Mouse (Mus musculus) splenic B cell, adult 2 months (primary cell): ENCODE measurements around the gene Olfr514.
"Not testable (repeated sequence)": the region's sequence is repeated elsewhere in the genome, so short reads cannot be mapped to it uniquely, and the experiment has no call there.

Experiments used
- DNase-seq: peaks from one replicate; pipeline ENCODE4 v3.0.0-alpha.2; 2011; ENCODE audit warnings: low read depth, low spot score
- H3K27me3 ChIP-seq: 2 replicates; pipeline ENCODE4 v1.6.1; 2012; ENCODE audit warnings: mild to moderate bottlenecking, low read length, moderate library complexity, mixed read lengths; ENCODE audit not compliant: control insufficient read depth, poor library complexity, insufficient read depth, severe bottlenecking
- H3K36me3 ChIP-seq: 2 replicates; pipeline ENCODE4 v1.6.1; 2012; ENCODE audit warnings: mild to moderate bottlenecking, low read length, moderate library complexity, mixed read lengths; ENCODE audit not compliant: control insufficient read depth, poor library complexity, insufficient read depth, severe bottlenecking

The Olfr514 gene

DNA sequence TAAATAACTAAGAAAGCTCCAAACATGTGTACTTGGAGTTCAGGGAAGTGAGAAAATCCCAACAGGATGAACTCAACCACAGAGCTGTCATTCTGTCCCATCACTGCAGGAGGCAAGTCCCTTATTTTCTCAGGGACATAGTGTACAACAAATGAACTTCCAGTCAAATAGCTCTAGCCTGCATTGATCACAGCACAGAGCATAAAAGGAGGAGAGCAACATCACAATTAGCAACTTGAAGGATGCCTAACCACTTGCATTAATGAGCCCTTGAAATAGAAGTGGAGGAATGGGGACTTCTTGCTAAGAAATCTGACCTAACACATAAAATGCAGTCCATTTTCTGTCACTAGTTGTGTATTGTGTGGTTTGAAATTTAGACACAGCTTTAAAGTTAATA lies at the start of gene Olfr514:
Gene Olfr514, minus strand, starts transcription at position 101 of the 400 bp plus-strand sequence.
- H3K27me3 ChIP-seq, result no peaks in the 10 kb centered on the region
- no peak for DNase-seq
- no peaks in the 10 kb centered on the region for H3K36me3 ChIP-seq

DNA sequence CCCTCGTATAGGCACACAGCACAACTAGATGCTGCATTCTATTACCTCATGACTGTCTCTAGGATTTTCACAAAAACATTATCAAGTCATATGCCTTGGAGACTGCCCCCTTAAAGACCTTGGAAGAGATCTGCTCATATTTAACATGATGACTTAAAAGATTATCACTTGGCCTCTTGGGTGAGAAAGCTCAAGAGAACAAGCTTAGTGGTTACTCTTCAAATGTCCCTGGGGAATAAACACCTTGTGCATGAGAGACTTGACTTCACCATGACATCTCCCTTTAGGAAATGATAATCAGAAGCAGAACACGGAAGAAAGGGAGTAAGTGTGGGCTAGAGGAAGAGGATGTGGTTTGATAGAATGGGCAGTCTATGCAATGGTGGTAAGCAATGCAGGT lies 46.5 kb upstream of the Olfr514 start, which contains the start of gene Olfr517:
Gene Olfr517, minus strand, starts transcription at position 101 of the 400 bp plus-strand sequence.
- DNase-seq, result no peak
- H3K27me3 ChIP-seq, result no peaks in the 10 kb centered on the region
- no peaks in the 10 kb centered on the region for H3K36me3 ChIP-seq

DNA sequence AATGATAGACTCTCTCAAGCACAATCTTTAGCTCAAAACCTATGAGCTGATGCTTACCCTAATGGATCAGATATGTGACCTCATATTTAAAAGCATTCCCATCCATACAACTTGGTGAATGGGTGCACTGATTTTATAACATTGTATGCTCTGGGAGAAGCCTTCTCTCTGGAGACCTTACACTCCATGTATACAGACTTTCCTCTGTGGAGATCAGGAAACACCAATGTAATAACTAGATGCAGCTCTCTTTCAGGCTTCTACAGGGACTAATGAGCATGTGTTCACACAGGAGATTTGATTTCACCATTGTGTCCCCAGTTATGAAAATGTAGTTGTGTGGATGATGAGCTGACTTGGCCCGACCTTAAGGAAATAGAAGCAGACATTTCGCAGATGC lies 24.6 kb upstream of the Olfr514 start, which contains the start of gene Olfr516:
Gene Olfr516, minus strand, starts transcription at position 101 of the 400 bp plus-strand sequence.
- DNase-seq, result no peak
- Histone ChIP-seq H3K27me3 (no peaks in the 10 kb centered on the region), H3K36me3 (no peaks in the 10 kb centered on the region)

DNA sequence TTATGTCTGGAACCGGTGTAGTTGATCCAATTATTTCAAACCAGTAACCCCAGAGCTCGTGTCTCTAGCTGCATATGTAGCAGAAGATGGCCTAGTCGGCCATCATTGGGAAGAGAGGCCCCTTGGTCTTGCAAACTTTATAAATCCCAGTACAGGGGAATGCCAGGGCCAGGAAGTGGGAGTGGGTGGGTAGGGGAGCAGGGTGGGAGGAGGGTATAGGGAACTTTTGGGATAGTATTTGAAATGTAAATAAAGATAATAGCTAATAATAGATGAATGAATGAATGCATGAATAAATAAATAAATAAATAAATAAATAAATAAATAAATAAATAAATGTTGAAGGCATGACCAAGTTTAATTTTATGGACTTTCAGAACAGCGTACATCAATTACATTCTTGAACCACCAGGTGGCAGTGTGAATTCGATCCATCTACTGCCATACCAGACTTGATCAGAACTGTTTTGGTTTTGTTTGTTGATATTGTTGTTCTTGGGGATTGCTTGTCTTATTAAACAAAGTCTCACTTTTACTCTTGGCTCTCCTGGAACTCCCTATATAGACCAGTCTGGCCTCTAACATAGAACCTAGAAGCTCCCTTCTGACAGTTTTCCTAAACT lies 11.1 kb downstream of the Olfr514 start:
- H3K27me3 ChIP-seq, H3K36me3 ChIP-seq: not testable (repeated sequence)
- DNase-seq, result peak; percentile 60

DNA sequence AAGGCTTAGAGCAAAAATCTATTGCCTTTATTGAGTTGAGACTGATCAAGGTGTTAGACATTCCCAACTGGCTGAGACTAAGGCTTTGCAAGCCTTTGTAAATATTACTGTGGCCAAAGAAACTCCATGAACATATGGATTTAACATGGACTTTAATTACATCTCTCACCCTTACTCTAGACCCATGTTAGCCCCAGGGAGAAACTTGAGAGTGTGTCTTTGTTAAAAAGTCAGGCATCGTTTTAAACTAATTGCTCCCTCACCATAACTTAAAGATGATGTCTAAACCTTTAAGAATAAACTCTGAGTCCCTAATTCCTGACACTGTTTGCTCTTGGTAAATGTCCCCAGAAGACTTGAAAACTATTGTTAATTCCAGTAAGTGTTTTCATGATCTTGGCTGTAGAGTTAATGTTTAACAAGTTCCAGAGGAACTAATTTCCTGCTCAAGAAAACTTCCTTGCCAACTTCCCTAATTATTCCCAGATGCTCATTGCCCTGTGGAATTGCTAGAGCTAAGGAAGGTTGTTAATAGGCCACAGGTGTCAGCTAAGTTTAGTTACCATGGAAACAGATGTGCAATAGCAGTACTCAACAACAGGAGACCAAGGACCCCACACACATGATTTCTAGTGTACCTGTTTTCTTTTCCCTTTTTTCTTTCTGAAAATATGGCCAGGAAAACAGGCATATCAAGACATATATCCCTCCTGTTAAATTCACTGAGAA lies 28.4 kb downstream of the Olfr514 start:
- no peaks in the 10 kb centered on the region for H3K27me3 ChIP-seq
- no peak for DNase-seq
- H3K36me3 ChIP-seq, result no peaks in the 10 kb centered on the region
